Mouse (Mus musculus) ZHBTc4 (cell line): Measurements from ENCODE around the gene Pbx1.
A peak's percentile ranks its signal among the peaks of the same experiment; 100 is the strongest.

Source experiments
- DNase-seq: peaks from one replicate; pipeline ENCODE4 v3.0.0-alpha.2; 2011; ENCODE audit warnings: low read depth, low spot score

Gene Pbx1

GRCm38 (mm10) chr1:168268751-168269623, 163.1 kb downstream of the Pbx1 start:
- no peak for DNase-seq

GRCm38 (mm10) chr1:168268224-168268623, 163.8 kb downstream of the Pbx1 start:
- DNase-seq = no peak

GRCm38 (mm10) chr1:168265594-168266390, 166.3 kb downstream of the Pbx1 start:
- peak; percentile 10 for DNase-seq

- DNase-seq = no peak
Observed at GRCm38 (mm10) chr1:168265090-168265489, 167.0 kb downstream of the Pbx1 start.

- DNase-seq = no peak
Observed at GRCm38 (mm10) chr1:168260391-168260790, 171.7 kb downstream of the Pbx1 start.

GRCm38 (mm10) chr1:168258856-168259255, 173.2 kb downstream of the Pbx1 start:
- DNase-seq = no peak

- DNase-seq = no peak
Observed at GRCm38 (mm10) chr1:168255347-168255908, 176.6 kb downstream of the Pbx1 start.

- no peak for DNase-seq
Observed at GRCm38 (mm10) chr1:168246968-168247724, 184.9 kb downstream of the Pbx1 start.

GRCm38 (mm10) chr1:168245539-168245938, 186.5 kb downstream of the Pbx1 start:
- DNase-seq = no peak

- no peak for DNase-seq
Observed at GRCm38 (mm10) chr1:168243759-168244158, 188.3 kb downstream of the Pbx1 start.

GRCm38 (mm10) chr1:168243068-168243467, 189.0 kb downstream of the Pbx1 start:
- no peak for DNase-seq

- no peak for DNase-seq
Observed at GRCm38 (mm10) chr1:168241316-168241715, 190.8 kb downstream of the Pbx1 start.

GRCm38 (mm10) chr1:168240846-168241245, 191.2 kb downstream of the Pbx1 start:
- no peak for DNase-seq

GRCm38 (mm10) chr1:168240386-168240785, 191.7 kb downstream of the Pbx1 start:
- no peak for DNase-seq

GRCm38 (mm10) chr1:168236101-168236500, 196.0 kb downstream of the Pbx1 start:
- no peak for DNase-seq

GRCm38 (mm10) chr1:168234355-168234754, 197.7 kb downstream of the Pbx1 start:
- no peak for DNase-seq

GRCm38 (mm10) chr1:168233182-168233581, 198.9 kb downstream of the Pbx1 start:
- no peak for DNase-seq

- no peak for DNase-seq
Observed at GRCm38 (mm10) chr1:168231548-168232429, 200.3 kb downstream of the Pbx1 start.

- DNase-seq = no peak
Observed at GRCm38 (mm10) chr1:168230858-168231257, 201.2 kb downstream of the Pbx1 start.

- no peak for DNase-seq
Observed at GRCm38 (mm10) chr1:168230134-168230533, 201.9 kb downstream of the Pbx1 start.
